Mouse (Mus musculus) cortical plate, adult 2 months (tissue): Measurements from ENCODE around the gene Tank.

Source experiments
- CTCF ChIP-seq: fragments of 200-500 bp; IDR thresholded peaks from 2 replicates; pipeline ENCODE4 v1.5.1; 2011; ENCODE audit warnings: mild to moderate bottlenecking, control low read depth, low read length; ENCODE audit not compliant: insufficient read depth; ENCODE audit errors: extremely low read depth
- POLR2A ChIP-seq: fragments of 200-500 bp; IDR thresholded peaks from 2 replicates; pipeline ENCODE4 v1.6.1; 2011; ENCODE audit warnings: mild to moderate bottlenecking, low read length, control low read depth; ENCODE audit not compliant: insufficient read depth; ENCODE audit errors: extremely low read depth

DNA sequence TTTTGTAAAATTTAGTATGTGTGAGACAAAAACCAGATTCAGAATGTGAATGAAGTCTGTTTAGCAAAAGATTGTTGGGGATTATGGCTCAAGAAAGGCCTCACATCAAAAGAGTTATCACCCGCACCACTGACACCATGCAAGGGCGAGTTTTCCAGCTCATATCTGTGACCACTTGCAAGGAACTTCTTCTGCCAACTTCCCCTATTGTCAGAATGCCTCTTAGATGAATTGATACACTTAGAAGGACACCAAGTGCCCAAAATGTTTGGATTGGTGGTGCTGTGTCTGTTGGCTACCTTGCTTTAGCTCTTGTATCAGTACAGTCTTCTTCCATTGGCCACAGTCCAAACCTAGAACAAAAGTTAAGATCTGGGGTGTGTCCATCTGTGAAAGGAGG lies 80.9 kb downstream of the Tank start:
- TF ChIP-seq POLR2A (no peak), CTCF (no peak)
